Mouse (Mus musculus) bone marrow macrophage, adult 2 months (primary cell): ENCODE data around the gene Tfpi.

Experiments used
- CTCF ChIP-seq: IDR thresholded peaks from 2 replicates; pipeline ENCODE4 v1.5.1; 2012; ENCODE audit warnings: low read depth, mild to moderate bottlenecking, low read length, moderate library complexity
- POLR2A ChIP-seq: IDR thresholded peaks from 2 replicates; pipeline ENCODE4 v1.6.1; 2012; ENCODE audit warnings: mild to moderate bottlenecking, low read depth, low read length, borderline replicate concordance

DNA sequence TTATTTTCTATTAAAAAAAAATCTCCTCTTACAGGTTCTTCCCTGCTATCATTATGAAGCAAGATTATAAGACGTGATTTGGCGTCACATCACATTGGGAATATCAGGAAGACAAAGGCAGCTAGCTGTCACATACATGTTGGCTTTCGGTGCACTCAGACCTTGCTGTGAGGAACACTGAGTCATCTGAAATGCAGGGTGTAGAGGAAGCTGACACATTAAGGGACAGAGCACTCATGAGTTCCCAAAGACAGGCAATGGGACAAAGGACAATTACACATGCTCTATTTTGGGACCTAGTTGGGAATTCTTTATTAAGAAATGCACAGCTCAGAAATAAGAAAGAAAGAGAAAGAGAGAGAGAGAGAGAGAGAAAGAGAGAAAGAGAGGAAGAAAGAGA, 71.7 kb downstream of the Tfpi start:
- TF ChIP-seq CTCF (no peak), POLR2A (no peak)
